Mouse (Mus musculus): ENCODE results near the gene Hist1h2ai. TPM values are rescaled to one million over a fixed set of nuclear protein-coding genes. Genes with fewer than 3 reads are reported as not detected.
"Not testable (repeated sequence)": the region's sequence is repeated elsewhere in the genome, so short reads cannot be mapped to it uniquely, and the experiment has no call there.

The Hist1h2ai gene
- total and polyA plus RNA-seq, 2 experiments from 2014 or later: 12.1 to 560 TPM

- ATAC-seq (no peak), DNase-seq (no peak)
- no peak for TF ChIP-seq CTCF (IDR thresholded peaks at IDR 0.05; ENCODE audit: low read depth)
- H3K4me2 ChIP-seq (ENCODE audit: low read depth): peak overlapping the region; percentile 65
- no peak overlapping the region for H3K27ac ChIP-seq (ENCODE audit: low read depth, low read length)
- H3K9me3 ChIP-seq (ENCODE audit: low read length): no peaks in the 10 kb centered on the region
- no peaks in the 10 kb centered on the region for H3K36me3 ChIP-seq (ENCODE audit: insufficient read depth)
- peak overlapping the region; percentile 64 for H3K4me3 ChIP-seq (ENCODE audit: low read depth, low read length)
- H3K27me3 ChIP-seq (ENCODE audit: insufficient read depth, low read length): no peaks in the 10 kb centered on the region
- H3K9ac ChIP-seq: peak overlapping the region; percentile 47; the same call in 1 of the 2 replicates
- peaks cover 6% of the 10 kb centered on the region; the same call in 1 of the 2 replicates for H3K4me1 ChIP-seq (ENCODE audit: insufficient read depth)
- 18% methylated on average over 4 of the region's 4 CpGs for WGBS
Measured at GRCm38 (mm10) chr13:21711698-21712097, 4.5 kb upstream of the Hist1h2ai start.

GRCm38 (mm10) chr13:21714725-21715124 lies 1.5 kb upstream of the Hist1h2ai start:
- H3K4me1 ChIP-seq (ENCODE audit: insufficient read depth): peaks cover 17% of the 10 kb centered on the region
- no peak overlapping the region for H3K27ac ChIP-seq (ENCODE audit: low read depth, low read length)
- DNase-seq: peak; percentile 82
- H3K36me3 ChIP-seq (ENCODE audit: insufficient read depth): no peaks in the 10 kb centered on the region
- no peak for ATAC-seq
- H3K4me3 ChIP-seq (ENCODE audit: low read depth, low read length): peak overlapping the region; percentile 47
- 1% methylated on average over 7 of the region's 7 CpGs for WGBS
- H3K9ac ChIP-seq: no peak overlapping the region
- H3K27me3 ChIP-seq (ENCODE audit: insufficient read depth, low read length): no peaks in the 10 kb centered on the region
- peak; percentile 87 for TF ChIP-seq CTCF (IDR thresholded peaks at IDR 0.05; ENCODE audit: low read depth)
- peak overlapping the region; percentile 77 for H3K4me2 ChIP-seq (ENCODE audit: low read depth)
- H3K9me3 ChIP-seq (ENCODE audit: low read length): no peaks in the 10 kb centered on the region

- under 1% methylated on average over 21 of the region's 22 CpGs for WGBS
- ATAC-seq (no peak), DNase-seq (peak; percentile 22)
- peak overlapping the region; percentile 29; the same call in 1 of the 2 replicates for H3K27ac ChIP-seq (ENCODE audit: low read depth, low read length)
- H3K4me3 ChIP-seq (ENCODE audit: low read depth, low read length): peak overlapping the region; percentile 47
- H3K4me1 ChIP-seq (ENCODE audit: insufficient read depth): peaks cover 17% of the 10 kb centered on the region
- no peaks in the 10 kb centered on the region for H3K36me3 ChIP-seq (ENCODE audit: insufficient read depth)
- no peaks in the 10 kb centered on the region for H3K9me3 ChIP-seq (ENCODE audit: low read length)
- TF ChIP-seq CTCF (IDR thresholded peaks at IDR 0.05; ENCODE audit: low read depth): no peak
- peak overlapping the region; percentile 77 for H3K4me2 ChIP-seq (ENCODE audit: low read depth)
- no peaks in the 10 kb centered on the region for H3K27me3 ChIP-seq (ENCODE audit: insufficient read depth, low read length)
- H3K9ac ChIP-seq: 0 out of 2 replicates have a peak overlapping the region, but pooled peaks have one; percentile 31
Measured at GRCm38 (mm10) chr13:21715131-21715863, 925 bp upstream of the Hist1h2ai start.

- H3K4me3 ChIP-seq (ENCODE audit: low read depth, low read length): peak overlapping the region; percentile 47
- H3K4me1 ChIP-seq (ENCODE audit: insufficient read depth): peaks cover 21% of the 10 kb centered on the region
- not testable (repeated sequence) for H3K9me3 ChIP-seq (ENCODE audit: low read length); H3K36me3 ChIP-seq (ENCODE audit: insufficient read depth); H3K27me3 ChIP-seq (ENCODE audit: insufficient read depth, low read length)
- TF ChIP-seq CTCF (IDR thresholded peaks at IDR 0.05; ENCODE audit: low read depth): 0 out of 2 replicates have a peak, but pooled peaks have one; percentile 2
- DNase-seq: peak; percentile 61
- H3K27ac ChIP-seq (ENCODE audit: low read depth, low read length): peak overlapping the region; percentile 88
- peak overlapping the region; percentile 69 for H3K9ac ChIP-seq
- WGBS: 2% methylated on average over 8 of the region's 38 CpGs
- peak overlapping the region; percentile 77 for H3K4me2 ChIP-seq (ENCODE audit: low read depth)
- peak; percentile 30 for ATAC-seq
Measured at GRCm38 (mm10) chr13:21716540-21717391, 544 bp downstream of the Hist1h2ai start.

GRCm38 (mm10) chr13:21717397-21718357 lies 1.5 kb downstream of the Hist1h2ai start, which contains the start of gene Hist1h3h:
Gene Hist1h3h, plus strand, starts transcription at chr13:21717659.
- peak; percentile 54 for ATAC-seq
- Histone ChIP-seq H3K9ac (peak within 1 kb of the TSS; percentile 69), H3K4me3 (ENCODE audit: low read depth, low read length) (peak within 1 kb of the TSS; percentile 47), H3K27ac (ENCODE audit: low read depth, low read length) (peak within 1 kb of the TSS; percentile 88), H3K4me2 (ENCODE audit: low read depth) (peak within 1 kb of the TSS; percentile 77), H3K4me1 (ENCODE audit: insufficient read depth) (peaks cover 21% of the 10 kb centered on the region)
- not testable (repeated sequence) for H3K9me3 ChIP-seq (ENCODE audit: low read length); H3K36me3 ChIP-seq (ENCODE audit: insufficient read depth); H3K27me3 ChIP-seq (ENCODE audit: insufficient read depth, low read length)
- under 1% methylated on average over 27 of the region's 56 CpGs for WGBS
- peak; percentile 96 for DNase-seq
